Mouse (Mus musculus) myocyte (in vitro differentiated cells): ENCODE measurements at regions not wholly inside any gene's neighbourhood (a gene's known extent, or its start where the extent isn't known, plus 50 kb on each side); places are given as distances from the start of the nearest gene placed in this dataset.

ENCODE experiments used
- H3K27me3 ChIP-seq: one replicate; pipeline ENCODE4 v1.6.1; 2011; ENCODE audit not compliant: control insufficient read depth, insufficient read depth, insufficient read length
- H3K36me3 ChIP-seq: one replicate; pipeline ENCODE4 v1.6.1; 2011; ENCODE audit not compliant: control insufficient read depth, insufficient read depth
- H3K4me2 ChIP-seq: one replicate; pipeline ENCODE4 v1.6.1; 2011; ENCODE audit warnings: low read depth, control low read depth
- H3K4me3 ChIP-seq: one replicate; pipeline ENCODE4 v1.5.1; 2011; ENCODE audit warnings: mild to moderate bottlenecking, control low read depth, moderate library complexity
- H3K79me2 ChIP-seq: one replicate; pipeline ENCODE4 v1.6.1; 2011; ENCODE audit not compliant: control insufficient read depth, insufficient read depth
- H3ac ChIP-seq: one replicate; pipeline ENCODE4 v1.6.1; 2011; ENCODE audit not compliant: control insufficient read depth, insufficient read length
- CEBPB ChIP-seq: IDR thresholded peaks from 2 replicates; pipeline ENCODE4 v1.6.1; 2011; ENCODE audit warnings: mild to moderate bottlenecking, moderate library complexity; ENCODE audit not compliant: poor library complexity, insufficient read depth, severe bottlenecking
- E2F4 ChIP-seq: IDR thresholded peaks from one replicate; pipeline ENCODE4 v1.6.1; 2011; ENCODE audit warnings: mild to moderate bottlenecking, control low read depth, moderate library complexity; ENCODE audit not compliant: insufficient read depth
- MAX ChIP-seq: IDR thresholded peaks from one replicate; pipeline ENCODE4 v1.6.1; 2011; ENCODE audit warnings: low read depth, mild to moderate bottlenecking, control low read depth
- MYOD1 ChIP-seq, 3 experiments: IDR thresholded peaks; one replicate each; pipeline ENCODE4 v1.6.1; 2011; ENCODE audit warnings: control low read depth in 2 of 3, low read depth in 2 of 3, mild to moderate bottlenecking in 2 of 3, moderate library complexity in 1 of 3; ENCODE audit not compliant: insufficient read length in 2 of 3, control insufficient read depth in 1 of 3
- MYOG ChIP-seq, 3 experiments: IDR thresholded peaks; one replicate each; pipeline ENCODE4 v1.6.1; 2011; ENCODE audit warnings: control low read depth in 2 of 3, low read depth in 2 of 3, mild to moderate bottlenecking in 2 of 3; ENCODE audit not compliant: insufficient read length in 2 of 3, control insufficient read depth in 1 of 3, insufficient read depth in 1 of 3
- POLR2A ChIP-seq: IDR thresholded peaks from one replicate; pipeline ENCODE4 v1.6.1; 2011; ENCODE audit warnings: low read depth, mild to moderate bottlenecking, control low read depth, moderate library complexity; ENCODE audit not compliant: insufficient read length
- POLR2AphosphoS2 ChIP-seq: IDR thresholded peaks from one replicate; pipeline ENCODE4 v1.6.1; 2011; ENCODE audit warnings: low read depth, control low read depth; ENCODE audit not compliant: insufficient read length
- REST ChIP-seq: IDR thresholded peaks from one replicate; pipeline ENCODE4 v1.6.1; 2011; ENCODE audit warnings: mild to moderate bottlenecking, control low read depth, moderate library complexity; ENCODE audit not compliant: insufficient read depth, insufficient read length
- SRF ChIP-seq: IDR thresholded peaks from one replicate; pipeline ENCODE4 v1.6.1; 2011; ENCODE audit warnings: low read depth; ENCODE audit not compliant: control insufficient read depth, insufficient read length
- TCF12 ChIP-seq: IDR thresholded peaks from one replicate; pipeline ENCODE4 v1.6.1; 2011; ENCODE audit warnings: mild to moderate bottlenecking, control low read depth; ENCODE audit not compliant: poor library complexity, insufficient read depth, severe bottlenecking
- TCF3 ChIP-seq: IDR thresholded peaks from one replicate; pipeline ENCODE4 v1.6.1; 2011; ENCODE audit warnings: low read depth, control low read depth; ENCODE audit not compliant: insufficient read length
- USF1 ChIP-seq: IDR thresholded peaks from one replicate; pipeline ENCODE4 v1.6.1; 2011; ENCODE audit warnings: low read depth, mild to moderate bottlenecking, control low read depth, moderate library complexity

DNA sequence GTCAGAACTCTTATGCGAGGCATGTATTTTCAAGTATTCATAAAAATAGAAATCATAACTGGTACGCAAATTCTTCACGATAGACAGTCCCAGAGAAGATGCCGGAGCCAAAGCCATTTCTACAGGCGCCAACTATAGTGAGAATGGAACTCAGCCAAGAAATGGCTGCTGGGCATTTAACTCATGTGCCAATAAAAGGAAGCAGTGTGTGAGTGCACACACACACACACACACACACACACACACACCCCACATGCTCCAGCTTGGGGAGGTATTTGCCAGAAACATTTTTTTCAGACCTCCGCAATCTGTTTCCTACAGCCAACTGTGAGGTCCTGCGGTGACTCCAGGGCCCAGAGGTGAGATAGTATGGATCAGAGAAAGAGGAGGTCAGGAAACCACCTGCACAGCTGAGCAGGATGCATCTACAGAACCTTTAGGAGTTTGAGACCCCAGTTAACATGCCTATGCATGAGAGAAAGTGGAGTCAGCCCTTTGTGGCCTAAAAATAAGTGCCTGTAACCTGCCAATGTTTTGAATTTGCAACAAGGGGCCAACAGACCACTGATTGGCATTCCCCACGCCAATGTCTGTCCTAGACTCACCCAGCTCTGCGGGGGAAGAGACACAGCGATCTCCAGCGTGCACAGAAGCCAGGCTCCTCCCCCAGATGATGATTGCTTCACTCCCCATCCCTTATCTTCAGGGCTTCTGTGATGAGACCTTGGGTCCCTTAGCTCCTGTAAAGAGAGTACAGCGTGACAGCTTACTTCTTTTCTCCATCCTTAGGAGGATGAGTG is 262.1 kb upstream of the Sp8 start:
- no peak overlapping the region for H3ac ChIP-seq
- no peak for TF ChIP-seq MYOG (IDR thresholded peaks at IDR 0.05; ENCODE audit: control insufficient read depth in 1 of 3, insufficient read depth in 1 of 3, insufficient read length in 2 of 3, low read depth in 2 of 3)
- TF ChIP-seq REST, result no peak
- TF ChIP-seq MAX, result no peak
- no peak for TF ChIP-seq TCF3
- no peak for TF ChIP-seq MYOD1 (IDR thresholded peaks at IDR 0.05; ENCODE audit: control insufficient read depth in 1 of 3, insufficient read length in 2 of 3, low read depth in 2 of 3)
- no peaks in the 10 kb centered on the region for H3K27me3 ChIP-seq
- no peaks in the 10 kb centered on the region for H3K36me3 ChIP-seq
- no peak overlapping the region for H3K4me3 ChIP-seq
- H3K4me2 ChIP-seq, result no peak overlapping the region
- no peaks in the 10 kb centered on the region for H3K79me2 ChIP-seq

GRCm38 (mm10) chr12:118569811-118570210 is 268.6 kb upstream of the Sp4 start:
- no peaks in the 10 kb centered on the region for H3K79me2 ChIP-seq
- no peaks in the 10 kb centered on the region for H3K27me3 ChIP-seq
- no peak overlapping the region for H3ac ChIP-seq
- peak overlapping the region; percentile 48 for H3K4me2 ChIP-seq
- peak; percentile 97 for TF ChIP-seq CEBPB
- TF ChIP-seq TCF12, result peak; percentile 60
- peak in 2 of 3 experiments; percentile 33 to 53 for TF ChIP-seq MYOG (IDR thresholded peaks at IDR 0.05; ENCODE audit: control insufficient read depth in 1 of 3, insufficient read depth in 1 of 3, insufficient read length in 2 of 3, low read depth in 2 of 3)
- TF ChIP-seq MYOD1 (IDR thresholded peaks at IDR 0.05; ENCODE audit: control insufficient read depth in 1 of 3, insufficient read length in 2 of 3, low read depth in 2 of 3), result peak in 2 of 3 experiments; percentile 60 to 74
- TF ChIP-seq E2F4, result no peak
- no peak for TF ChIP-seq POLR2A
- no peak for TF ChIP-seq SRF
- no peaks in the 10 kb centered on the region for H3K36me3 ChIP-seq
- no peak overlapping the region for H3K4me3 ChIP-seq

DNA sequence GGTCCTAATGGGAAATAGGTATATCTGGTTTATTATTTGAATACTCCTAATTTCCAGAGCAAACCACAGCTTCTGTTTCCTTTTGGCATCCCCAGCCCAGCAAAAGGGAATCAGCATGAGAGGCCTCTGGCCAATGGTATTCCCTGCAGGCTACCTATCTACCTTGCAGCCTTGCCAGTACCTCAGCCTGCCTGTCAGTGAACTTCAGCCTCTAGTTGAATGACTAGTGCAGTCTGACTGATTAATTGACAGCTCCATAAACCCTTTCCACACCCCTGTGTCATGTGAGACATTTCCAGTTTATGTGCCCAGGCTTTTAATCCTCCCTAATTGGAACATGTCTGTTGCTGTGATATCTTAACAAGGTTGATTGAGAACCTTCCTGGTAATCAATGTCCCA is 265.4 kb upstream of the Sp4 start:
- TF ChIP-seq POLR2AphosphoS2, result no peak
- TF ChIP-seq POLR2A, result no peak
- no peak for TF ChIP-seq TCF12
- TF ChIP-seq E2F4, result no peak
- no peak for TF ChIP-seq CEBPB
- no peak for TF ChIP-seq MYOG (IDR thresholded peaks at IDR 0.05; ENCODE audit: control insufficient read depth in 1 of 3, insufficient read depth in 1 of 3, insufficient read length in 2 of 3, low read depth in 2 of 3)
- no peak for TF ChIP-seq REST
- TF ChIP-seq SRF, result no peak
- no peak for TF ChIP-seq TCF3
- no peak for TF ChIP-seq MAX
- TF ChIP-seq MYOD1 (IDR thresholded peaks at IDR 0.05; ENCODE audit: control insufficient read depth in 1 of 3, insufficient read length in 2 of 3, low read depth in 2 of 3), result no peak
- TF ChIP-seq USF1, result no peak
- H3K4me3 ChIP-seq, result no peak overlapping the region

GRCm38 (mm10) chr12:118564394-118565112 is 263.3 kb upstream of the Sp4 start:
- Histone ChIP-seq H3ac (no peak overlapping the region), H3K79me2 (no peaks in the 10 kb centered on the region), H3K4me2 (no peak overlapping the region), H3K36me3 (no peaks in the 10 kb centered on the region), H3K4me3 (no peak overlapping the region), H3K27me3 (no peaks in the 10 kb centered on the region)
- no peak for TF ChIP-seq POLR2A
- no peak for TF ChIP-seq SRF
- TF ChIP-seq USF1, result no peak
- no peak for TF ChIP-seq MYOD1 (IDR thresholded peaks at IDR 0.05; ENCODE audit: control insufficient read depth in 1 of 3, insufficient read length in 2 of 3, low read depth in 2 of 3)
- no peak for TF ChIP-seq TCF12
- no peak for TF ChIP-seq MYOG (IDR thresholded peaks at IDR 0.05; ENCODE audit: control insufficient read depth in 1 of 3, insufficient read depth in 1 of 3, insufficient read length in 2 of 3, low read depth in 2 of 3)
- TF ChIP-seq CEBPB, result no peak
- no peak for TF ChIP-seq MAX
- no peak for TF ChIP-seq TCF3
- no peak for TF ChIP-seq E2F4
- no peak for TF ChIP-seq POLR2AphosphoS2
- no peak for TF ChIP-seq REST

More for the DNA sequence above, 265.4 kb upstream of the Sp4 start:
- Histone ChIP-seq H3K36me3 (no peaks in the 10 kb centered on the region), H3K4me2 (no peak overlapping the region), H3K27me3 (no peaks in the 10 kb centered on the region), H3ac (no peak overlapping the region), H3K79me2 (no peaks in the 10 kb centered on the region)
